Mouse (Mus musculus): ENCODE results near the gene Kctd20. TPM values are rescaled to one million over a fixed set of nuclear protein-coding genes. Genes with fewer than 3 reads are reported as not detected.
A peak's percentile ranks its signal among the peaks of the same experiment; 100 is the strongest.

The Kctd20 gene
- polyA plus RNA-seq, 1 experiment = 77.5 TPM

DNA sequence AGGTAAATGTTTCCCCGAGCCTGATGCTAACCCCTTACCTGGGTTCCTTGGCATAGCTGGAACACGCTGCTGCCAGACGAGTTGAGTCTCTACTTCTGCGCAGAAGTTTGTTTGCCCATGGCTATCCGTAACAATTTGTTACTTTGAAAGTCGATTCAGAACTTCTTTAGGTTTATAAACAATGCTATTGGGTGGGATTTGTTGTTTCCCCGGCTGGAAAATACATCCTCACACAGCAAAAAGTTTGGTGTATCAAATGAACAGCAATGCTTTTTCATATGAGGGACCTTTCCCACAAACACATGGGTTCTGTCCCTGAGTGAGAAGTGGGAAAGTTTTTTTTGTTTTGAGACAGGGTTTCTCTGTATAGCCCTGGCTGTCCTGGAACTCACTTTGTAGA lies 8.0 kb upstream of the Kctd20 start, which contains the start of gene Pxt1:
Pxt1 (minus strand) TSS at position 101 of the 400 bp plus-strand sequence.
- TF ChIP-seq POLR2A (IDR thresholded peaks at IDR 0.05; ENCODE audit: low read depth, low read length) (no peak), CTCF (IDR thresholded peaks at IDR 0.05; ENCODE audit: borderline replicate concordance, insufficient read depth, low read length) (no peak)
- no peak within 1 kb of the TSS for H3K27ac ChIP-seq (ENCODE audit: insufficient read depth, low read length)
- peaks cover 3% of the 10 kb centered on the region for H3K4me1 ChIP-seq (ENCODE audit: control insufficient read depth, insufficient read depth, low read length)
- no peak within 1 kb of the TSS for H3K4me3 ChIP-seq (ENCODE audit: insufficient read depth, low read length)

DNA sequence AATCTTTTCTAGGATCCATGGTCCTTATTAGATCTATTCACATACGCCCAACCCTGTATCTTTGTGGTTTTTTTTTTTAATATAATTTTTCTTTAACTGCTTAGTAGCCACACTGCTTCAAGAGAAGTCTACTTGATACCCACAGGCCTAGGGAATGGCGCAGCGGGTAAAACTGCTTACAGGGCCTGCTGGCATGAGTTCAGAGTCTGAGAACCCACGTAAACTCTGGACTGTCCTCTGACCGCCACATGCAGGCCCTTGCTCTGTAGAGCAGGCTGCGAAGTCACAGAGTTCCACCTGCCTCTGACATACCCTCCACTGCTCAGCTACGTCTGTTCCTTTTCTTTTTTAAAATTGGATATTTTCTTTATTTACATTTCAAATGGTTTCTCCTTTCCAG lies 7.3 kb upstream of the Kctd20 start:
- Histone ChIP-seq H3K4me1 (ENCODE audit: control insufficient read depth, insufficient read depth, low read length) (peaks cover 3% of the 10 kb centered on the region), H3K27ac (ENCODE audit: insufficient read depth, low read length) (no peak overlapping the region), H3K4me3 (ENCODE audit: insufficient read depth, low read length) (no peak overlapping the region)
- no peak for TF ChIP-seq CTCF (IDR thresholded peaks at IDR 0.05; ENCODE audit: borderline replicate concordance, insufficient read depth, low read length)
- no peak for TF ChIP-seq POLR2A (IDR thresholded peaks at IDR 0.05; ENCODE audit: low read depth, low read length)

DNA sequence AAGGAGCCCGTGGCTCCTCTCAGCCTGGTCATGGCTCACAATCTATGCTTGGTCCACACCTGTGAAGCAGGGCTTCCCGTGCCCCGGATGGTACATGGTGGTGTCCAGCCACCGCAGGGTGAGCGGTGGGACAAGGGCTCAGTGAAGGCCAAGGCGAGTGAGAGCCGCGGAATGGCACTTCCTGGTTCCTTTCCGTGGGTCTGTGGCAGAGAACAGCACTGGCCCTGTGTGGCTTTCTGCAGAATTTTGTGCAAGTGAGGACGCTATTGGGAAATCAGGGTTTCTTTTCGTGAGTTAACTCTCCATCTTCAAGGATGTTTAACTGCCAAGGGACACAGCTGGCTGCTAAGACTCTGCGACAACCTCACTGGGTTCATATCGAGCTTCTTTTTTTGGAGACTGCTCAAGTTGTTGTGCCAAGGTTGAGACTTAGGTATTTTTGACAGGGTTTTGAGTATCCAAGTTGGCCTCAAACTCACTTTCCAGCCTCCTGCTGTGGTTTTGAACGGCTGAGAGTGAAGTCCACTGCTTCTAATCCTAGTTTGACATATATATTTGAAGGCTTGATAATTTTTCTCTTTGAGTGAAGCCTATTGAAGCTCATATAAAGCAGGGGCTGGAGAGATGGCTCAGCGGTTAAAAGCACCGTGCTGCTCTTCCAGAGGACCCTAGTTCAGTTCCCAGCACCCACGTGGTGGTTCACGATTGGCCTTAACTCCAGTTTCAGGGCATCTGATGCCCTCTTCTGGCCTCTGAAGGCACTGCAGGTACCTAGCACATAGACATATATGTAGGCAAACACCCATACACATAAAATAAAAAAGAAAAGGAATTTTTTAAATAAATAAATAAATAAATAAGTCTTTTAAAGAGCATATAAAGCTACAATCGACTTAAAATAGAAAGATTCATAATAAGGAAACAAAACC lies 4.5 kb upstream of the Kctd20 start:
- Histone ChIP-seq H3K27ac (ENCODE audit: insufficient read depth, low read length) (no peak overlapping the region), H3K4me3 (ENCODE audit: insufficient read depth, low read length) (no peak overlapping the region), H3K4me1 (ENCODE audit: control insufficient read depth, insufficient read depth, low read length) (peaks cover 3% of the 10 kb centered on the region)
- TF ChIP-seq CTCF (IDR thresholded peaks at IDR 0.05; ENCODE audit: borderline replicate concordance, insufficient read depth, low read length) (no peak), POLR2A (IDR thresholded peaks at IDR 0.05; ENCODE audit: low read depth, low read length) (no peak)

DNA sequence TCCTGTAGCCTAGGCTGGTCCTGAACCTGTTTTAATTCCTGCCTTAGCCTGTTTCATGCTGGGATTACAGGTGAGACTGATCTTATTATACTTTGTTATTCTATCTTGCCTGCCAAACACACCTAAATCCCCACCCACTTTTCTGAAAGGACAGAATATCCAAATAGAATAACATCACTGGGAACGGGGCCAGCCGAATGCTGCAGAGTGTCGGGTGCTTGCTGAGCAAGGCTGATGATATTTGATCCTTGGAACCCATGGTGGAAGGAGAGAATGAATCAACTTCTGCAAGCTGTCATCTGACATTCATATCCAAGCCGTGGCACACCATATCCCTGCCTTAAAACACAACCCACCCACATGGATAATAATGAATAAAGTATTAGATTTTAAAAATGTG lies 3.1 kb upstream of the Kctd20 start:
- TF ChIP-seq POLR2A (IDR thresholded peaks at IDR 0.05; ENCODE audit: low read depth, low read length) = no peak
- no peak for TF ChIP-seq CTCF (IDR thresholded peaks at IDR 0.05; ENCODE audit: borderline replicate concordance, insufficient read depth, low read length)
- no peak overlapping the region for H3K27ac ChIP-seq (ENCODE audit: insufficient read depth, low read length)
- peaks cover 4% of the 10 kb centered on the region for H3K4me1 ChIP-seq (ENCODE audit: control insufficient read depth, insufficient read depth, low read length)
- no peak overlapping the region for H3K4me3 ChIP-seq (ENCODE audit: insufficient read depth, low read length)

DNA sequence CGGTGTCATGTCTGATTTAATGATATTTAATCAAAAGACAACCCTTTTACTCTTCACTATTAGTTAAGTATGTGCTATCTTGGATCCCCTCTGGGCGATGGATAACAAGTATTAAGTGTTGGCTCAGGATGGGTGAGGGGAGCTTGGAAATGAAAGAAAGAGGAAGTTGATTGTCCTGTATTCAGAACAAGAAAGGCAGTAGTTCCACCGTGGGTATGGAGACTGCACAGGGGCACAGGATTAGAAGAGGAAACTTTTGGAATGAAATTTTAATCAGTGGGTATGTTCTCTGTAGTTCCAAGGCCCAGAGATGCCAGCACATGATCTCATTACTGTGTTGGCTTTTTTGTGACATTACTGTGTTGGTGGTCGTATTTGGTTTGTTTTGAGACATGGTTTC lies 999 bp upstream of the Kctd20 start:
- H3K4me3 ChIP-seq (ENCODE audit: insufficient read depth, low read length) = no peak overlapping the region
- TF ChIP-seq CTCF (IDR thresholded peaks at IDR 0.05; ENCODE audit: borderline replicate concordance, insufficient read depth, low read length) = no peak
- no peak for TF ChIP-seq POLR2A (IDR thresholded peaks at IDR 0.05; ENCODE audit: low read depth, low read length)
- H3K4me1 ChIP-seq (ENCODE audit: control insufficient read depth, insufficient read depth, low read length) = peaks cover 12% of the 10 kb centered on the region
- no peak overlapping the region for H3K27ac ChIP-seq (ENCODE audit: insufficient read depth, low read length)

DNA sequence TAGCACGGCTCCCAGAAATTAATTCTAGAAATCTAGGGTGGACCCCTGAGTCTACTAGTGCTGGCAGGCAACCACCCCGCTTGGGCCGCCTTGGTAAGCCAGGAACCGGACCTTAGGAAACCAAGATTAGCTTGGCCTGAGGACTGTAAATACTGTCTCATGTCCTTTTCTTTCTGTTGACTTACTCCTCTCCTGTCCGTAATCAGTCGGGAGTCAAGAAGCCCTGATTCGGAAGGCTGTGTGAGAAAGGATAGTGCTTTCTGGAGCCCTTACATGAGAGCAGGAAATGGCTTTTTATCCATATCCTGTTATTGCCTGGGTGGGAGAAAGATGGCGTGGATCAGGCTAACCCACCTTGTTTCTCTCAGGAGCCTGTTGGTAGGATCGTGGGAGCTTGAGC lies 1.5 kb downstream of the Kctd20 start:
- Histone ChIP-seq H3K4me1 (ENCODE audit: control insufficient read depth, insufficient read depth, low read length) (peaks cover 11% of the 10 kb centered on the region), H3K27ac (ENCODE audit: insufficient read depth, low read length) (peak overlapping the region; percentile 92; the same call in 1 of the 2 replicates), H3K4me3 (ENCODE audit: insufficient read depth, low read length) (peak overlapping the region; percentile 96)
- TF ChIP-seq CTCF (IDR thresholded peaks at IDR 0.05; ENCODE audit: borderline replicate concordance, insufficient read depth, low read length) (no peak), POLR2A (IDR thresholded peaks at IDR 0.05; ENCODE audit: low read depth, low read length) (no peak)

DNA sequence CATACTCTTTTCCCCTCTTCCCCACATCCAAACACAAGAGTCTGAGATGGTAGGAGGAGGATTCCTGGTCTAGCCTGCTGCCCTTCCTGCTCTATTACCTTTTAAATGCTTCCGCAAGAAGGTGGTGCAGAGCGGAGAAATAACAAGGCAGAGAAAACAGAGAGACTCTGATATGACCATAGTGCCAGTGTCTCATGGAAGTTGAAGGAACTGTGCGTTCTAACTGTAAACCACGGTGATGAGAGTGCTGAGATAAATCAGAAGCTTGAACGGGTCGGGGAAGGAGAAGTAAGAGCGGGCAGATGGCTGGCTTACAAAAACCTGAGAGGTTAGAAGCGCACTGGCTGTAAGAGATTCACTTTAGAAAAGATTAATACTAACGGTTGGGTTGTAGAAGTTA lies 2.7 kb downstream of the Kctd20 start:
- no peak for TF ChIP-seq CTCF (IDR thresholded peaks at IDR 0.05; ENCODE audit: borderline replicate concordance, insufficient read depth, low read length)
- no peak for TF ChIP-seq POLR2A (IDR thresholded peaks at IDR 0.05; ENCODE audit: low read depth, low read length)
- no peak overlapping the region for H3K4me3 ChIP-seq (ENCODE audit: insufficient read depth, low read length)
- H3K27ac ChIP-seq (ENCODE audit: insufficient read depth, low read length) = no peak overlapping the region
- peaks cover 9% of the 10 kb centered on the region; the same call in 1 of the 2 replicates for H3K4me1 ChIP-seq (ENCODE audit: control insufficient read depth, insufficient read depth, low read length)

DNA sequence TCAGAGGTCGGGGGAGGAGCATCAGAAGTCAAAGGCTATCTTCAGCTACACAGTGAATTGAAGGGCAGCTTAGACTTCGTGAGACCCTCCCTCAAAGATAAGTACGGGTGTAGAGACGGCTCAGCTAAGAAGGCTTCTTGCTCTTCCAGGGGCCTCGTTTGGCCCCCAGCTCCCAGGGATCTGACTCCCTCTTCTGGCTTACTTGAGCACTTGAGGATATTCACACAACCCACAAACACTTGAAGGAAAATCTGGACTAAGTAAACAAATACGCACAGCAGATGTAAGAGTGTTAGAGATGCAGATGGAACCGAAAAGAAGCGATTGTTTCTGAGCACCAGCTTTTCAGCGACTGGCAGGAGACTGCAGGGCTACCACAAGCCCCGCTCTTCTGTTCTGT lies 8.8 kb downstream of the Kctd20 start:
- no peak overlapping the region for H3K4me3 ChIP-seq (ENCODE audit: insufficient read depth, low read length)
- H3K27ac ChIP-seq (ENCODE audit: insufficient read depth, low read length) = no peak overlapping the region
- TF ChIP-seq POLR2A (IDR thresholded peaks at IDR 0.05; ENCODE audit: low read depth, low read length) = no peak
- TF ChIP-seq CTCF (IDR thresholded peaks at IDR 0.05; ENCODE audit: borderline replicate concordance, insufficient read depth, low read length) = no peak
- no peaks in the 10 kb centered on the region for H3K4me1 ChIP-seq (ENCODE audit: control insufficient read depth, insufficient read depth, low read length)

DNA sequence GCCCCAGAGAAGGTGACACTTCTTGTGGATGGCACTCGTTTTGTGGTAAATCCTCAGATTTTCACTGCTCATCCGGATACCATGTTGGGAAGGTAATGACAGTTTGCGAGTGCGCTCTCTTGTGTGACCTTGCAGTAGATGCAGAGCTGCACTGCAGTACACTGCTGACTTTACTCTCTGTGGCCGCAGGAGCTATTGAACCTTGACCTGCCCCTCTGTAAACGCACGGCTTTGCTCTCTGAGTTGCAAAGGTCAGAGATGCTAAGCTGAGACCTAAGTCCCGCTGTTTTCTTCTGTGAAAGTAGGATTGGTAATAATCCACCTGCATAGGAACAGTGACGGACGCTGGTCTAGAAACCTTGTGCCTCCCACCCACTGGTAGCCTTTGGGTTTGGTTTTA lies 9.8 kb downstream of the Kctd20 start:
- TF ChIP-seq CTCF (IDR thresholded peaks at IDR 0.05; ENCODE audit: borderline replicate concordance, insufficient read depth, low read length) = no peak
- no peak for TF ChIP-seq POLR2A (IDR thresholded peaks at IDR 0.05; ENCODE audit: low read depth, low read length)
- Histone ChIP-seq H3K4me3 (ENCODE audit: insufficient read depth, low read length) (no peak overlapping the region), H3K4me1 (ENCODE audit: control insufficient read depth, insufficient read depth, low read length) (no peaks in the 10 kb centered on the region), H3K27ac (ENCODE audit: insufficient read depth, low read length) (no peak overlapping the region)

DNA sequence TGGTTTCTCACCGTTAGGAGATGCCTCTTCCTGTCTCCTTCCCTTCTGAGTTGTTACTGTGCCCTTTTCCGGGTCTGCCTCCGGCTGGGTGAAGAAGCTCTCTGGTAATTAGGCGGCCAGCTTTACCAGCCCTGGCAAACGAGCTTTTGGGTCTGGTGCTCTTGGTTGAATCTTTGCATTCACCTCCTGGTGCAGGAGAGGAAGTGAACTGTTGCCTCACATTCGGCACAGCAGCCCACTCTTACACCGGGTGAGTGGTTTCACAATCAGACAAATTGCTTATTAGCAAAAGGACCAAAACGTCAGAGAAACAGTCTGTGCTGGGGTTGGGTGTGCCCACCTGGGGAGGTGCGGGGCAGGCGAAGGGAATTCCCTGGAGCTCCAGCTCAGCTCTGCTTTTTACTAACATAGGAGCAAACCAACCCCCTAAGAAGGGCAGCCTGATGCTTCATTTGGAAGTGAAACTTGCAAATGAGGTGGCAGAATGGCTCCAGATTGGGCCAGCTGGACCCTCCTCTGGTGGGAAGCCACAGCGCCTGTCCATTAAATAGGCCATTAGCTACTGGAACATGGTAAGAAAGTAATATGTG lies 15.4 kb downstream of the Kctd20 start:
- H3K27ac ChIP-seq (ENCODE audit: insufficient read depth, low read length) = no peak overlapping the region
- no peaks in the 10 kb centered on the region for H3K4me1 ChIP-seq (ENCODE audit: control insufficient read depth, insufficient read depth, low read length)
- no peak overlapping the region for H3K4me3 ChIP-seq (ENCODE audit: insufficient read depth, low read length)
- no peak for TF ChIP-seq CTCF (IDR thresholded peaks at IDR 0.05; ENCODE audit: borderline replicate concordance, insufficient read depth, low read length)
- no peak for TF ChIP-seq POLR2A (IDR thresholded peaks at IDR 0.05; ENCODE audit: low read depth, low read length)
